Mouse (Mus musculus) intestine, embryonic 15.5 days (tissue): ENCODE measurements around the gene 1700019A02Rik. TPM values are rescaled to one million over a fixed set of nuclear protein-coding genes. Genes with fewer than 3 reads are reported as not detected.

Experiments
- ATAC-seq: fragments of 200-750 bp; cut with Nextera tagmentation; 2 replicates; pipeline ENCODE4 v1.8.0; 2017; ENCODE audit warnings: moderate TSS enrichment, moderate library complexity
- H3K27ac ChIP-seq: fragments of 300-500 bp; sonication (generic); 2 replicates; pipeline ENCODE4 v1.5.1; 2015; ENCODE audit warnings: mild to moderate bottlenecking, inconsistent platforms
- H3K27me3 ChIP-seq: fragments of 300-500 bp; sonication (generic); replicated peaks from 2 replicates; pipeline ENCODE4 v1.6.1; 2015; ENCODE audit warnings: inconsistent platforms
- H3K36me3 ChIP-seq: fragments of 300-500 bp; sonication (generic); 2 replicates; pipeline ENCODE4 v1.6.1; 2015; ENCODE audit warnings: inconsistent platforms
- H3K4me1 ChIP-seq: fragments of 300-500 bp; sonication (generic); replicated peaks from 2 replicates; pipeline ENCODE4 v1.6.1; 2015; ENCODE audit warnings: inconsistent platforms
- H3K4me2 ChIP-seq: fragments of 300-500 bp; sonication (generic); replicated peaks from 2 replicates; pipeline ENCODE4 v1.6.1; 2015; ENCODE audit warnings: mild to moderate bottlenecking, inconsistent platforms
- H3K4me3 ChIP-seq: fragments of 300-500 bp; sonication (generic); replicated peaks from 2 replicates; pipeline ENCODE4 v1.5.1; 2015; ENCODE audit warnings: inconsistent platforms
- H3K9ac ChIP-seq: fragments of 300-500 bp; sonication (generic); 2 replicates; pipeline ENCODE4 v1.6.1; 2015; ENCODE audit warnings: inconsistent platforms
- H3K9me3 ChIP-seq: fragments of 300-500 bp; sonication (generic); 2 replicates; pipeline ENCODE4 v1.6.1; 2016; ENCODE audit warnings: inconsistent platforms
- WGBS: fragments of 180-500 bp; shearing (Covaris S2); methylation state at CpG from one replicate; pipeline ENCODE4 v1.1.7; 2015; 5-methylcytosine and 5-hydroxymethylcytosine counted together
- polyA plus RNA-seq: library from polyadenylated mRNA; unstranded; fragments of >200 nt; fragmentation: Nextera tagmentation; extraction: Ambion mirVana; gene quantifications from 2 replicates; pipeline ENCODE4 v1.2.1, GENCODE M21; 2015

1700019A02Rik gene
- polyA plus RNA-seq, 1 experiment from 2014 or later = not detected

DNA sequence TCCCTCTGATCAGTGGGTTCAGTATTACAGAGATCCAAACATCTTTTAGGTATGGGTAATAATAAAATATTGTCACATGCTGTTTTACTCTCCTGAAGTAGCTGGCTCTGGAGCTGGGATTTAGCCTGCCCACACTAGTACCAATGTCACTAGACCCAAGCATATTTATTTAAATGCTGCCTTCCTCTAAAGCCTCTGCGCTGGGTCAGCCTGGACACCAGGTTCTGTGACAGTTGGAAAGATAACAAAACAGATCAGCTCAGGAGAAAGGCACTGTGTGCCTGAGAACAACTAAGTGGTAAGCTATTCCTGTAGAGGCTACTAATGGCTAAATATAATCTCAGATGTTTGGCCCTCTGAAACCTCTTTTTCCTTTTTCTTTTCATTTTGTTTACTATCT is 76.9 kb downstream of the 1700019A02Rik start:
- Histone ChIP-seq H3K9ac (no peak overlapping the region), H3K27ac (no peak overlapping the region), H3K4me1 (no peaks in the 10 kb centered on the region), H3K36me3 (no peaks in the 10 kb centered on the region), H3K4me2 (no peak overlapping the region), H3K27me3 (no peaks in the 10 kb centered on the region), H3K9me3 (no peaks in the 10 kb centered on the region), H3K4me3 (no peak overlapping the region)
- no peak for ATAC-seq
- 73% methylated on average over 1 of the region's 1 CpGs for WGBS

Other genes starting within 250 kb of the 1700019A02Rik start
- gene 1700019D03Rik, start 167.5 kb downstream of the 1700019A02Rik start, polyA plus RNA-seq = 24.9 and 25.5 TPM in 2 replicates
- 0.05 and 0.09 TPM in 2 replicates for gene Mstn, start 126.0 kb downstream of the 1700019A02Rik start, polyA plus RNA-seq
- gene Pms1, start 109.4 kb upstream of the 1700019A02Rik start, polyA plus RNA-seq = 11.6 and 16.0 TPM in 2 replicates
- gene Ormdl1, start 109.5 kb upstream of the 1700019A02Rik start, polyA plus RNA-seq = 50.3 and 50.5 TPM in 2 replicates
- not detected in 2 replicates for gene Gm28778, start 109.5 kb upstream of the 1700019A02Rik start, polyA plus RNA-seq
- gene Osgepl1, start 126.0 kb upstream of the 1700019A02Rik start, polyA plus RNA-seq = 25.5 and 28.2 TPM in 2 replicates
- gene Asdurf, start 165.0 kb upstream of the 1700019A02Rik start, polyA plus RNA-seq = 8.1 and 13.7 TPM in 2 replicates
- 0.44 and 0.76 TPM in 2 replicates for gene Gm28551, start 165.0 kb upstream of the 1700019A02Rik start, polyA plus RNA-seq
- 64.9 and 74.0 TPM in 2 replicates for gene Asnsd1, start 165.1 kb upstream of the 1700019A02Rik start, polyA plus RNA-seq